Mouse (Mus musculus): ENCODE data around the gene Taok1.

DNA sequence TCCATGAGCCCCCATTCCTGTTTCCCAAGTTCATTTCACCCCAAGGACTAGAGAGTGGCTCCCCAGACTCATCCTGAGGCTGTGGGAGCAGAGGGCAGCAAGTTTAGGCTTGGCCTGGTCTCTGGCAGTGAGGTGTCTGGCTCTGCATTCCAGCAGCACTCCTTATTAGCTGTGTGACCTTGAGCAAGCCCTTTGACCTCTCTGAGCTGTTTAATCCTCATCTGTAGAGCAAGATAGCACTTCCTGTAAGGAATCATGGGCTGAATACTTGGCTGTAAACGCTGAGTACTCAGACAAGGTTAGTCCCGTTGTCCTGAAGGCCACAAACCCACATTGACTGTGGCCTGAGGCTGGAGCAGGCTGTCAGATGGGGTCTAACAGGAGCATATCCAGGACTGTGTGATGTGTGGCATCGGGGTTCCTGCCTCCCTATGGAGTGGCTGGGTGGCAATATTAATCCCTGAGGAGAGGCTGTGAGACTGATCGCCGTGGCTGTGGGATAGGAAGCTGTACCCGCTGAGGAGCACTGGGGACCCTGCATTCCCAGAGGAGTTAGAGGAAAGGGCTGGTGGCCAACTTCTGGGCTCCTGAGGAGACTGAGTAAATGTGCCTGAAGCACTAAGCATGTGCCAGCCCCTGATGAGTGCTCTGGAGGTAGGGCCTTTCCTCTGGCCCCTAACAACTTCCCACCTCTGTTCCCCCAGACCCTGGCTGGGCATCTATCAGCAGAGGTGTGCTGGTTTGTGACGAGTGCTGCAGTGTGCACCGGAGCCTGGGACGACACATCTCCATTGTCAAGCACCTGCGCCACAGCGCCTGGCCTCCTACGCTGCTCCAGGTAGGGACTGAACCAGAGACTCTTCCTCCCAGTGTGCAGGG, 109.1 kb downstream of the Taok1 start:
- no peak for TF ChIP-seq CTCF (IDR thresholded peaks at IDR 0.05; ENCODE audit: low read depth)
- no peak for TF ChIP-seq EP300 (IDR thresholded peaks at IDR 0.05; ENCODE audit: low read depth)

All from heart, postnatal 0 days (tissue).